Mouse (Mus musculus) ES-Bruce4 (cell line): ENCODE measurements around the gene Ndrg4. TPM values are rescaled to one million over a fixed set of nuclear protein-coding genes. Genes with fewer than 3 reads are reported as not detected.
A peak's percentile ranks its signal among the peaks of the same experiment; 100 is the strongest.

Source experiments
- H3K27ac ChIP-seq: 2 replicates; pipeline ENCODE4 v1.5.1; 2012; ENCODE audit warnings: low read length, inconsistent platforms; ENCODE audit not compliant: insufficient read depth
- H3K27me3 ChIP-seq: 2 replicates; pipeline ENCODE4 v1.6.1; 2012; ENCODE audit warnings: mild to moderate bottlenecking, low read length, inconsistent platforms; ENCODE audit not compliant: control insufficient read depth, poor library complexity, insufficient read depth, severe bottlenecking
- H3K36me3 ChIP-seq: 2 replicates; pipeline ENCODE4 v1.6.1; 2012; ENCODE audit warnings: inconsistent platforms, mild to moderate bottlenecking, low read length, moderate library complexity; ENCODE audit not compliant: control insufficient read depth, poor library complexity, insufficient read depth, severe bottlenecking
- H3K4me1 ChIP-seq: one replicate; pipeline ENCODE4 v1.8.1; 2011; ENCODE audit warnings: low read length; ENCODE audit not compliant: control insufficient read depth, insufficient read depth
- H3K4me3 ChIP-seq: 2 replicates; pipeline ENCODE4 v1.5.1; 2011; ENCODE audit warnings: low read depth, mild to moderate bottlenecking, low read length
- H3K9ac ChIP-seq: 2 replicates; pipeline ENCODE4 v1.6.1; 2012; ENCODE audit warnings: low read depth, mild to moderate bottlenecking, inconsistent platforms; ENCODE audit not compliant: poor library complexity, severe bottlenecking
- H3K9me3 ChIP-seq: replicated peaks from 2 replicates; pipeline ENCODE4 v1.6.1; 2012; ENCODE audit warnings: mild to moderate bottlenecking, low read length, inconsistent platforms; ENCODE audit not compliant: control insufficient read depth, poor library complexity, insufficient read depth, severe bottlenecking
- CTCF ChIP-seq: IDR thresholded peaks from one replicate; pipeline ENCODE4 v1.8.1; 2011; ENCODE audit warnings: low read depth, low read length
- EP300 ChIP-seq: IDR thresholded peaks from 2 replicates; pipeline ENCODE4 v1.6.1; 2011; ENCODE audit warnings: low read depth, low read length; ENCODE audit not compliant: insufficient read depth
- POLR2A ChIP-seq: IDR thresholded peaks from one replicate; pipeline ENCODE4 v1.8.1; 2011; ENCODE audit warnings: low read length; ENCODE audit not compliant: insufficient read depth
- polyA plus RNA-seq: library from polyadenylated mRNA; stranded (reverse); fragments of >200 nt; gene quantifications from 2 replicates; pipeline ENCODE4 v1.2.4, GENCODE M21; 2011; ENCODE audit warnings: low read depth; ENCODE audit not compliant: missing spikeins, insufficient read depth, insufficient read length

Gene Ndrg4
- polyA plus RNA-seq = 8.8 and 13.3 TPM in 2 replicates

- H3K27ac ChIP-seq = no peak within 1 kb of the TSS
- H3K4me1 ChIP-seq = no peaks in the 10 kb centered on the region
- TF ChIP-seq CTCF (no peak), EP300 (0 out of 2 replicates have a peak, but pooled peaks have one; percentile 25), POLR2A (no peak)
- no peaks in the 10 kb centered on the region for H3K36me3 ChIP-seq
- no peaks in the 10 kb centered on the region for H3K9me3 ChIP-seq
- peak within 1 kb of the TSS; percentile 70 for H3K9ac ChIP-seq
- peak within 1 kb of the TSS; percentile 63 for H3K4me3 ChIP-seq
- H3K27me3 ChIP-seq = peaks cover 19% of the 10 kb centered on the region
Observed at GRCm38 (mm10) chr8:95676631-95677030, at the start of gene Ndrg4. Gene Ndrg4, plus strand, starts transcription at chr8:95676980.

GRCm38 (mm10) chr8:95632840-95633239, 43.9 kb upstream of the Ndrg4 start:
- Histone ChIP-seq H3K4me3 (no peak overlapping the region), H3K27me3 (no peaks in the 10 kb centered on the region), H3K9ac (no peak overlapping the region), H3K36me3 (peaks cover 6% of the 10 kb centered on the region; the same call in 1 of the 2 replicates), H3K27ac (no peak overlapping the region), H3K9me3 (no peaks in the 10 kb centered on the region), H3K4me1 (no peaks in the 10 kb centered on the region)
- TF ChIP-seq CTCF (no peak), EP300 (no peak), POLR2A (no peak)

DNA sequence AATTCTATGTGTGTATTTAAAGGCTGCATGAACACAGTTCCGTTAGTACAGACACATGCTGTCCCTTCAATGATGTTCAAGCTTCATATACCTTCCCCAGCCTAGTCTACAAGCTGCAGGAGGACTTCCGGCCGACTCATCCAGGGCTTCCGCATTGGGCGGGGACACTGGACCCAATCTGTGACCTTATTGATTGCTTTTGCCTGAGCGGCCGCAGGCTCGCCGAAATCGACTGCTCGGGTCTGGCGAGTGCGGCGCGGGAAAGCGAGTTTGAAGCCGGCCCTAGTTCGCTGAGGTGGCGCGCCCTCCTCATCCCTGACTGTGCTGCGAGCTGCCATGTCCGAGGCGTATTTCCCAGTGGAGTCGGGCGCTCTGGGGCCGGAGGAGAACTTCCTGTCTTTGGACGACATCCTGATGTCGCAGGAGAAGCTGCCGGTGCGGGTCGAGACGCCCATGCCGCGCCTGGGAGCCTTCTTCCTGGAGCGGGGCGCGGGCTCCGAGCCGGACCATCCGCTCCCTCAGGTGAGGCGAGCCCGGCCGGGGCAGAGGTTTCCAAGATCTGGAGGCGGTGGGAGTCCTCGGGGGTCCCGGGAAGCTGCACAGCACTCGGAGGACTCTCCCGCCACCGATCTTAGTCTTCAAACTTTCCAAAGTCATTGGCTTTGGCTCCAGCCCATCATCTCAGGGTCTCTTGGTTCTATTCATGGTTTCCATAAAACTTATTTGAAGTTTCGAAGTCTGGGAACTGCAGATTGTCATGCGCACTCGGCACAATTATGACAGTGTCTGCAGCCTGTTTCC, 43.3 kb upstream of the Ndrg4 start, which contains the start of gene Gins3:
Gene Gins3, plus strand, starts transcription at position 192 of the 801 bp plus-strand sequence.
- Histone ChIP-seq H3K27me3 (no peaks in the 10 kb centered on the region), H3K9ac (peak within 1 kb of the TSS; percentile 89), H3K4me3 (peak within 1 kb of the TSS; percentile 88), H3K9me3 (no peaks in the 10 kb centered on the region), H3K36me3 (peaks cover 7% of the 10 kb centered on the region), H3K4me1 (no peaks in the 10 kb centered on the region), H3K27ac (no peak within 1 kb of the TSS)
- no peak for TF ChIP-seq POLR2A
- TF ChIP-seq EP300 = peak; percentile 68; the same call in 1 of the 2 replicates

DNA sequence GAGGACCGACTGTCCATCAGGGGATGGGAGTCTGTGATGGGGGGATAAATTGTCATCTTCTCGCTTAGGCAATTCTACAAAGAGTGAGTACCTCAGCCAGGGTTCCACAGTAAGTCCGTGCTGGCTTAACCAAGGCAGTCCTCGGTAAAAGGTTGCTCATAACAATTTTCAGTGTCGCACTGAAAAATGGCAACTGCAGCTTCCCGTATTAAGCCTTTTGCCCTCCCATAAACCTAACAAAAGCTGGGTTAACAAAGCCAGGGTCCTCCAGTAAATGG, 42.8 kb upstream of the Ndrg4 start:
- Histone ChIP-seq H3K4me1 (no peaks in the 10 kb centered on the region), H3K27me3 (no peaks in the 10 kb centered on the region), H3K36me3 (peaks cover 10% of the 10 kb centered on the region), H3K9me3 (no peaks in the 10 kb centered on the region), H3K27ac (no peak overlapping the region), H3K9ac (peak overlapping the region; percentile 89), H3K4me3 (peak overlapping the region; percentile 88)
- TF ChIP-seq CTCF = no peak
- TF ChIP-seq POLR2A = no peak
- TF ChIP-seq EP300 = no peak

- Histone ChIP-seq H3K9ac (no peak overlapping the region), H3K27ac (no peak overlapping the region), H3K9me3 (no peaks in the 10 kb centered on the region), H3K27me3 (no peaks in the 10 kb centered on the region), H3K36me3 (peaks cover 18% of the 10 kb centered on the region), H3K4me1 (no peaks in the 10 kb centered on the region), H3K4me3 (no peak overlapping the region)
- TF ChIP-seq CTCF = no peak
- TF ChIP-seq EP300 = no peak
- TF ChIP-seq POLR2A = no peak
Observed at GRCm38 (mm10) chr8:95644942-95645341, 31.8 kb upstream of the Ndrg4 start.

DNA sequence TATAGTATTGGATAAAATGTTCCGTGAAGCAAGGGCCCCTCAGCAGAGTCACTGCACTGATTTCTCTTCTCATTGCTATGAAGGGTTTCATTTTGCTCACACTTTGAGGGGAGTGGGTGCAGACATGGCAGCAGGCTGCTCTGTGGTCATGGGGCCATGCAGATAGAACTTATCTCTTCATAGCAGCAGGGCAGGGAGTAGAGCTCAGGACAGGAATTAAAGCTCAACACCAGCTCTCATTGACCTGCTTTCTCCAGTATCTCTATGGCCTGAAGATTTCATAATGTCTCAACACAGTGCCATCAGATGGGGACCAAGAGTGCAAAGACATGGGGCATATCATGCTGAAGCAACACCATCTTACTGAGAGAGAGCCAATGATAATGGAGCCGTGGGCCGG, 28.5 kb upstream of the Ndrg4 start:
- TF ChIP-seq POLR2A (no peak), CTCF (no peak), EP300 (no peak)
- Histone ChIP-seq H3K4me1 (no peaks in the 10 kb centered on the region), H3K4me3 (no peak overlapping the region)

More for the DNA sequence above, 28.5 kb upstream of the Ndrg4 start:
- no peak overlapping the region for H3K9ac ChIP-seq
- peaks cover 9% of the 10 kb centered on the region for H3K36me3 ChIP-seq
- no peaks in the 10 kb centered on the region for H3K9me3 ChIP-seq
- H3K27ac ChIP-seq = no peak overlapping the region
- H3K27me3 ChIP-seq = no peaks in the 10 kb centered on the region
